Mouse (Mus musculus): ENCODE data around the gene Phlpp2. TPM values are rescaled to one million over a fixed set of nuclear protein-coding genes. Genes with fewer than 3 reads are reported as not detected.
A peak's percentile ranks its signal among the peaks of the same experiment; 100 is the strongest.

The Phlpp2 gene
- polyA plus RNA-seq, 1 experiment from 2014 or later: 4.0 TPM

DNA sequence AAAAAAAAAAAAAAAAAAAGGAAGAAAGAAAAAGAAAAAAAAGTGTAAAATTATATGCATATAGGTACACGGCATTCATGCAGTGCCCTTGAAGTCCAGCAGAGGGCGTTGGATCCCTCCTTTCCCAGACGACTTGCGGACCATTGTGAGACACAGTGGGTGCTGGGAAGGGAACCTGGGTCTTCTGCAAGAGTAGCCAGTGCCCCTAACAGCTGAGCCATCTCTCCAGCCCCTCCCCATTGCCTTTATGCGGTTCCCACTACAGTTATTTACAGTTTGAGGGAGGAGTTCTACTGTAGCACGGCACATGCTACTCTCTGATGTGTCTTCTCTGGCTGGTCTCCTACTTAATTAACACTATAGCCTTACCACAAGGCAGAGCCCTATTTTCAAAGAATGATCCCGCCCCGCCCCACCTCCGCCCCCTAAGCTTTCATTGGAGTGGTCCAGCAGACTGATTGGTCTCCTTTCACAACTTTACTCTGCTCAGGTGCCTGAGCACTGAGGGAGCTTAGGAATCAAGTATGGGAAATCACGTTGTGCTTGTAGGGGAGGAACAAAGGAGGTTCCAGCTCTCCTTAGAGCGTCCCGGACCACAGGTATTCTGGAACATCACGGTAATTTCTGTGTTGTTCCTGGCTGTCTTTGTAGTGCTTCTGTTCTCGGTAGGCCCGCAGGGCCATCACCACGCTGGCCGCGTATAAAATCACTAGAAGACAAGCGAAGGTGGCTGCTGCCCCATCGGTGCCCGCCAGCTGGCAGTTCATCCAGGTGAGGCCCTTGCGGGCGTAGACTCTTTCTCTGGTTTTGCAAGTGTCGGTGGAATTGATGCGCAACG lies 79.3 kb downstream of the Phlpp2 start:
- Histone ChIP-seq H3K4me3 (peak overlapping the region; percentile 36), H3K9me3 (no peaks in the 10 kb centered on the region), H3K4me2 (peak overlapping the region; percentile 59), H3K9ac (peak overlapping the region; percentile 66), H3K36me3 (peaks cover 13% of the 10 kb centered on the region), H3K4me1 (peaks cover 23% of the 10 kb centered on the region), H3K27ac (no peak overlapping the region), H3K27me3 (peaks cover 32% of the 10 kb centered on the region)
- 0 out of 2 replicates have a peak, but pooled peaks have one; percentile 63 for ATAC-seq (ENCODE audit: insufficient number of reproducible peaks, insufficient read depth, low FRiP score, low TSS enrichment, low read depth)
- WGBS: 2% methylated on average over 26 of the region's 26 CpGs

DNA sequence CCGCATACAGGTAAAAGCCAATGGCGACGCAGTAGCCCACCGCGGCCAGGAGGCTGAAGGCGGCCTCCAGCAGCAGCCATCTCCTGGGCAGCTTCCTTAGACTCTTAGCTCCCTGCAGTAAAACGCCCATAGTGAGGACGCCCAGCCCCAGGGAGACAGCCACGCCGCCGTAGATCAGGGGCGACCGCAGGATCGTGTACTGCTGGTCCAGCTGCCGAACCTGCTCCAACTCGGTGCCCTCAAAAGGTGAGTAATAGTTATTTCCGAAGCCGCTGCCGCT lies 79.9 kb downstream of the Phlpp2 start:
- Histone ChIP-seq H3K36me3 (peaks cover 9% of the 10 kb centered on the region), H3K4me3 (peak overlapping the region; percentile 36), H3K9ac (peak overlapping the region; percentile 66), H3K27me3 (peaks cover 32% of the 10 kb centered on the region), H3K27ac (no peak overlapping the region), H3K9me3 (no peaks in the 10 kb centered on the region), H3K4me1 (peaks cover 23% of the 10 kb centered on the region), H3K4me2 (peak overlapping the region; percentile 59)
- WGBS: 4% methylated on average over 19 of the region's 19 CpGs
- ATAC-seq (ENCODE audit: insufficient number of reproducible peaks, insufficient read depth, low FRiP score, low TSS enrichment, low read depth): no peak

- H3K9ac ChIP-seq: no peak overlapping the region
- H3K4me2 ChIP-seq: no peak overlapping the region
- no peak overlapping the region for H3K27ac ChIP-seq
- H3K4me3 ChIP-seq: no peak overlapping the region
- no peaks in the 10 kb centered on the region for H3K9me3 ChIP-seq
- no peak for ATAC-seq (ENCODE audit: insufficient number of reproducible peaks, insufficient read depth, low FRiP score, low TSS enrichment, low read depth)
- 66% methylated on average over 7 of the region's 7 CpGs for WGBS
- peaks cover 25% of the 10 kb centered on the region for H3K4me1 ChIP-seq
- peaks cover 27% of the 10 kb centered on the region for H3K27me3 ChIP-seq
- no peaks in the 10 kb centered on the region for H3K36me3 ChIP-seq
Measured at GRCm38 (mm10) chr8:109952171-109952570, 83.8 kb downstream of the Phlpp2 start.

- Histone ChIP-seq H3K27ac (no peak overlapping the region), H3K4me2 (no peak overlapping the region), H3K27me3 (peaks cover 11% of the 10 kb centered on the region), H3K4me1 (peaks cover 26% of the 10 kb centered on the region), H3K9ac (no peak overlapping the region), H3K9me3 (no peaks in the 10 kb centered on the region), H3K4me3 (no peak overlapping the region), H3K36me3 (no peaks in the 10 kb centered on the region)
- 48% methylated on average over 13 of the region's 13 CpGs for WGBS
- no peak for ATAC-seq (ENCODE audit: insufficient number of reproducible peaks, insufficient read depth, low FRiP score, low TSS enrichment, low read depth)
Measured at GRCm38 (mm10) chr8:109954486-109954948, 86.2 kb downstream of the Phlpp2 start.

DNA sequence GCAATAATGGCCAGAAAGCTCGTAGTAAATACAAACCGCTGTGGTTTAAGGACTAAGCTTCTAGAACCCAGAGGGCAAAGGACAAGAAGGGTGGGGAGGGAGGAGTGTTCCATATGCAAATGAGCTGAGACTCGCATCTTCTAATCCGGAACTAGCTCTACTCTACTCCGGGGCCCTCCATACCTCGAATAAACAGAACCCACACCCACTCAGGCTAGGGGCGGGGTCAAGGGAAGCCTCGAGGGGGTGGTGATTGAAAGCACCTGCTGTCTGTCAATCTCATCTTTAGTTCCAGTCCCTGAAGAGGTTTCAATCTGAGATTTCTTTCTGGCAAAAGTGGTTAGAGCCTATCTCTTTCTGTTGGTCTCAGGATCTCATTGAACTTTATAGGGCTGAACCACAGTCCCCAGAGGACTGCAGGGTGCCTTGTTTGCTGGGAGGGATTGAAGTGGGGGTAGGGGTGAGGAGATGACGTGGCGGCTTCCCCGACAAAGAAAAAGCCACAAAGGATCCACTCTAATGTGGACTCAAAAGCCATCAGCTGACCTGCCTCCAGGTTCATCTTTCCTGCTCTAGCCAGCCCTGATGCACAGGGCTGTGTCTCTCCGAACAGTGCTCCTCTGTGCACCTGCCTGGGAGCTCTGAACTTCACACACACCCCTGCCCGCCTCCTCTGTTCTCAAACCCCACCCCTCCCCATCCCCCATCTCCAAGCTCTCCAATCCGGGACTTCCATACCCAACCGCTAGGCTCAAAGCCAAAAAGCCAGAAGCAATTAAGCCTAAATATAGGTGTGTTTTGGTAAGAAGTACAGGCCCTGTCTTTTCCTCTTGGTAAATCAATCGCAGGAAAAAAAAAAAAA lies 89.1 kb downstream of the Phlpp2 start:
- no peak overlapping the region for H3K4me3 ChIP-seq
- peak; percentile 61; the same call in 1 of the 2 replicates for ATAC-seq (ENCODE audit: insufficient number of reproducible peaks, insufficient read depth, low FRiP score, low TSS enrichment, low read depth)
- H3K4me2 ChIP-seq: peak overlapping the region; percentile 39
- WGBS: 5% methylated on average over 16 of the region's 16 CpGs
- H3K9ac ChIP-seq: no peak overlapping the region
- peaks cover 27% of the 10 kb centered on the region for H3K4me1 ChIP-seq
- no peaks in the 10 kb centered on the region for H3K36me3 ChIP-seq
- peak overlapping the region; percentile 60 for H3K27ac ChIP-seq
- H3K27me3 ChIP-seq: peaks cover 34% of the 10 kb centered on the region
- no peaks in the 10 kb centered on the region for H3K9me3 ChIP-seq

- peaks cover 27% of the 10 kb centered on the region for H3K4me1 ChIP-seq
- no peak overlapping the region for H3K4me3 ChIP-seq
- peaks cover 41% of the 10 kb centered on the region for H3K27me3 ChIP-seq
- no peak overlapping the region for H3K9ac ChIP-seq
- H3K4me2 ChIP-seq: peak overlapping the region; percentile 39; the same call in 1 of the 2 replicates
- WGBS: 16% methylated on average over 12 of the region's 12 CpGs
- H3K36me3 ChIP-seq: no peaks in the 10 kb centered on the region
- H3K9me3 ChIP-seq: no peaks in the 10 kb centered on the region
- H3K27ac ChIP-seq: peak overlapping the region; percentile 84
- no peak for ATAC-seq (ENCODE audit: insufficient number of reproducible peaks, insufficient read depth, low FRiP score, low TSS enrichment, low read depth)
Measured at GRCm38 (mm10) chr8:109958036-109958655, 89.8 kb downstream of the Phlpp2 start.

GRCm38 (mm10) chr8:109959112-109959511 lies 90.8 kb downstream of the Phlpp2 start:
- Histone ChIP-seq H3K9me3 (no peaks in the 10 kb centered on the region), H3K27ac (no peak overlapping the region), H3K4me2 (no peak overlapping the region), H3K36me3 (no peaks in the 10 kb centered on the region), H3K27me3 (peaks cover 49% of the 10 kb centered on the region), H3K4me1 (peaks cover 27% of the 10 kb centered on the region), H3K9ac (no peak overlapping the region), H3K4me3 (no peak overlapping the region)
- no peak for ATAC-seq (ENCODE audit: insufficient number of reproducible peaks, insufficient read depth, low FRiP score, low TSS enrichment, low read depth)
- WGBS: 85% methylated on average over 4 of the region's 4 CpGs

DNA sequence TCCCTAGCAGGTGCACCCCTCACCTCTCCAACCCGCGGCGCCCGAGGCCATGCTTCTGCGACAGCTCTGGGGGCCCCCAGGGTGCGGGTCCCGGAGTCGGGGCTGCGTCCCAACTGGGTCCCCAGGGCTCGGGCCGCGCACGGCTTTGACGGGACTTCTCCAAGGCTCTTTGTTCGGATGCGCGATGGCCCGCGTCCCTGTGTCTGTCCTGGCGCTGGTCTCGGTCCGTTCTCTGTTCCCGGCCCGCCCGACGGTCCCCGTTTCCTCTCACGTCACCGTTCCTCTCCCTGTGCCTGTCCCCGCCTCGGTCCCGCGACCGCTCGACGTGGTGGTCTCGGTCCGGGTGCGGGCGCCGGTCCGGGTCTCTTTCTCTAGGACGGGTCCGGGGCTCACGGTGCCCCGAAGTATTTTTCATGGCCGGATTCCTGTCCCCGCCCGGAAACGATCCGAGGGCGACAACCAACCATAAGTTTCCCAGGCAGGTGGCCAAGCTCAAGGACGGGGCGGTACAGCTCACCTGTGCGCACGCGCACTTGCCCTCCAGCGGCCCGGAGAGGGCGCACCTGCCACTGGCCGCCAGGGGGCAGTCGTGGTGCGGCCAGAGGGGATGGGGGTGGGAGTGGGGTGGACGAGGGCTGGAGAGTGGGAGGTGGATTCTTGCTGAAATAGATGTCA lies 93.5 kb downstream of the Phlpp2 start, which contains the start of gene Marveld3:
Marveld3 (minus strand) TSS at position 511 of the 675 bp plus-strand sequence.
- Histone ChIP-seq H3K9ac (peak within 1 kb of the TSS; percentile 51), H3K4me3 (peak within 1 kb of the TSS; percentile 46), H3K4me1 (peaks cover 25% of the 10 kb centered on the region), H3K36me3 (no peaks in the 10 kb centered on the region), H3K27ac (no peak within 1 kb of the TSS), H3K27me3 (peaks cover 50% of the 10 kb centered on the region), H3K4me2 (peak within 1 kb of the TSS; percentile 68), H3K9me3 (no peaks in the 10 kb centered on the region)
- peak; percentile 52 for ATAC-seq (ENCODE audit: insufficient number of reproducible peaks, insufficient read depth, low FRiP score, low TSS enrichment, low read depth)
- 2% methylated on average over 64 of the region's 64 CpGs for WGBS

DNA sequence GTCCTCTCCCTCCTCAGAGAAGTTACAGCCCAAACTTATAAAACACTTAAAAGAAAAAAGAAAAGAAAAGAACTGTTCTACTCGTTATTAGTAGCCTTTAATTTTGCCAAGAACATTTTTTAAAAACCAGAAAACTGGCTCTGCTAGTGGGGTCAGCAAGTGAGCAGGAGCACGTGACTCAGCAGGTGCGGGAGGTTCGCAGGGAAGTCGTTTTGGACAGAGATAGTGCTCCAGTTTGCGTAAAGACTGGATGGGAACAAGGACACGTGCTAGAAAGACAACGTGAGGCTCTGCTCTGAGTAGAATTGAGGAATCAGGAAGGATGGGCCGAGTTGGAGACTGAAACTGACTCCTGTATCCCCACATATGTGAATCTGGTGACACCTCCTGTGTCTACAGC lies 94.6 kb downstream of the Phlpp2 start:
- WGBS: 75% methylated on average over 9 of the region's 9 CpGs
- H3K4me3 ChIP-seq: no peak overlapping the region

GRCm38 (mm10) chr8:109963421-109963820 lies 95.1 kb downstream of the Phlpp2 start:
- no peak overlapping the region for H3K9ac ChIP-seq
- H3K36me3 ChIP-seq: no peaks in the 10 kb centered on the region
- H3K9me3 ChIP-seq: no peaks in the 10 kb centered on the region
- 75% methylated on average over 13 of the region's 13 CpGs for WGBS
- no peak for ATAC-seq (ENCODE audit: insufficient number of reproducible peaks, insufficient read depth, low FRiP score, low TSS enrichment, low read depth)
- peaks cover 11% of the 10 kb centered on the region for H3K4me1 ChIP-seq
- H3K27ac ChIP-seq: no peak overlapping the region
- H3K4me2 ChIP-seq: no peak overlapping the region
- H3K4me3 ChIP-seq: no peak overlapping the region
- peaks cover 55% of the 10 kb centered on the region for H3K27me3 ChIP-seq

More for the DNA sequence above, 94.6 kb downstream of the Phlpp2 start:
- peaks cover 16% of the 10 kb centered on the region for H3K4me1 ChIP-seq
- H3K4me2 ChIP-seq: no peak overlapping the region
- no peaks in the 10 kb centered on the region for H3K36me3 ChIP-seq
- H3K27me3 ChIP-seq: peaks cover 50% of the 10 kb centered on the region
- H3K27ac ChIP-seq: no peak overlapping the region
- ATAC-seq (ENCODE audit: insufficient number of reproducible peaks, insufficient read depth, low FRiP score, low TSS enrichment, low read depth): no peak
- no peak overlapping the region for H3K9ac ChIP-seq
- H3K9me3 ChIP-seq: no peaks in the 10 kb centered on the region

DNA sequence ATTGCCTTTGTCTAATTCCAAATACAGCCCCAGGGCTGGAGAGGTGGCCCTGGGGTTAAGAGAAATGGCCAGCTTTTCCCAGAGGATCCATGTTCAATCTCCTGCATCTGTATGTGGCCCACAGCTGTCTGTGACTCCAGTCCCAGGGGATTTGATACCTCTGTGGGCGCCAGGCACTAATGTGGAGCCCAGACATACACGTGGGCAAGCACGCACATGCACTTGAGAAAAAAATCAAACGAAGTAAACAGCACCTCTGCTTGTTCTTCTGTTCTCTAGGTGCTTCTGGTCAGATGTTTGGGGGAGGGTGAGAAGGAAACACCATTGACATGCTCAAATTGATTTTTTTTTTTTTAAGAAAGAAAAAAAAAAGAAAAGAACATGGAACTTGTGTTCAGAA lies 95.8 kb downstream of the Phlpp2 start:
- no peak for ATAC-seq (ENCODE audit: insufficient number of reproducible peaks, insufficient read depth, low FRiP score, low TSS enrichment, low read depth)
- no peak overlapping the region for H3K9ac ChIP-seq
- WGBS: 62% methylated on average over 4 of the region's 4 CpGs
- H3K36me3 ChIP-seq: no peaks in the 10 kb centered on the region
- no peak overlapping the region for H3K4me3 ChIP-seq
- peaks cover 59% of the 10 kb centered on the region for H3K27me3 ChIP-seq
- H3K27ac ChIP-seq: no peak overlapping the region
- no peak overlapping the region for H3K4me2 ChIP-seq
- H3K4me1 ChIP-seq: peaks cover 9% of the 10 kb centered on the region
- H3K9me3 ChIP-seq: no peaks in the 10 kb centered on the region
